Mouse (Mus musculus): ENCODE results near the gene Grin2a. TPM values are rescaled to one million over a fixed set of nuclear protein-coding genes. Genes with fewer than 3 reads are reported as not detected.

Gene Grin2a
- polyA plus RNA-seq (2014; fragmentation: Nextera tagmentation; extraction: Ambion mirVana): 0.33 and 0.44 TPM in 2 replicates

- Histone ChIP-seq H3K36me3 (ENCODE audit: control insufficient read depth, insufficient read depth, low read length) (no peaks in the 10 kb centered on the region), H3K27me3 (ENCODE audit: control insufficient read depth, insufficient read depth, low read length) (peaks cover 45% of the 10 kb centered on the region), H3K9ac (ENCODE audit: low read length) (peak within 1 kb of the TSS; percentile 41), H3K4me3 (ENCODE audit: low read depth, low read length) (peak within 1 kb of the TSS; percentile 35), H3K9me3 (ENCODE audit: control insufficient read depth, low read length) (no peaks in the 10 kb centered on the region), H3K4me1 (ENCODE audit: control insufficient read depth, insufficient read depth, low read length) (peaks cover 20% of the 10 kb centered on the region), H3K4me2 (peak within 1 kb of the TSS; percentile 71), H3K27ac (ENCODE audit: low read depth, low read length) (no peak within 1 kb of the TSS)
- WGBS: under 1% methylated on average over 69 of the region's 69 CpGs
- peak; percentile 25 for ATAC-seq (ENCODE audit: low FRiP score)
- DNase-seq (ENCODE audit: low spot score, missing footprints): peak; percentile 95
Measured at GRCm38 (mm10) chr16:9994951-9995813, at the start of gene Grin2a. Gene Grin2a (minus strand): TSS chr16:9995560.

- Histone ChIP-seq H3K9ac (ENCODE audit: low read length) (no peak overlapping the region), H3K27me3 (ENCODE audit: control insufficient read depth, insufficient read depth, low read length) (no peaks in the 10 kb centered on the region), H3K4me3 (ENCODE audit: low read depth, low read length) (no peak overlapping the region), H3K9me3 (ENCODE audit: control insufficient read depth, low read length) (no peaks in the 10 kb centered on the region), H3K4me2 (no peak overlapping the region), H3K27ac (ENCODE audit: low read depth, low read length) (no peak overlapping the region), H3K36me3 (ENCODE audit: control insufficient read depth, insufficient read depth, low read length) (no peaks in the 10 kb centered on the region), H3K4me1 (ENCODE audit: control insufficient read depth, insufficient read depth, low read length) (no peaks in the 10 kb centered on the region)
- WGBS: 90% methylated on average over 7 of the region's 7 CpGs
- DNase-seq (ENCODE audit: low spot score, missing footprints) (no peak), ATAC-seq (ENCODE audit: low FRiP score) (no peak)
Measured at GRCm38 (mm10) chr16:10035582-10036215, 40.3 kb upstream of the Grin2a start.

- Histone ChIP-seq H3K9ac (ENCODE audit: low read length) (no peak overlapping the region), H3K9me3 (ENCODE audit: control insufficient read depth, low read length) (no peaks in the 10 kb centered on the region), H3K4me1 (ENCODE audit: control insufficient read depth, insufficient read depth, low read length) (no peaks in the 10 kb centered on the region), H3K4me3 (ENCODE audit: low read depth, low read length) (no peak overlapping the region), H3K27ac (ENCODE audit: low read depth, low read length) (no peak overlapping the region), H3K4me2 (no peak overlapping the region), H3K36me3 (ENCODE audit: control insufficient read depth, insufficient read depth, low read length) (no peaks in the 10 kb centered on the region), H3K27me3 (ENCODE audit: control insufficient read depth, insufficient read depth, low read length) (no peaks in the 10 kb centered on the region)
- no peak for DNase-seq (ENCODE audit: low spot score, missing footprints)
- WGBS: 77% methylated on average over 4 of the region's 4 CpGs
- no peak for ATAC-seq (ENCODE audit: low FRiP score)
Measured at GRCm38 (mm10) chr16:10033416-10033979, 38.1 kb upstream of the Grin2a start.

- no peak for ATAC-seq (ENCODE audit: low FRiP score)
- H3K4me1 ChIP-seq (ENCODE audit: control insufficient read depth, insufficient read depth, low read length): no peaks in the 10 kb centered on the region
Measured at GRCm38 (mm10) chr16:10031891-10032290, 36.5 kb upstream of the Grin2a start.

GRCm38 (mm10) chr16:10026741-10027140 lies 31.4 kb upstream of the Grin2a start:
- no peaks in the 10 kb centered on the region for H3K36me3 ChIP-seq (ENCODE audit: control insufficient read depth, insufficient read depth, low read length)
- DNase-seq (ENCODE audit: low spot score, missing footprints) (no peak), ATAC-seq (ENCODE audit: low FRiP score) (no peak)
- H3K9ac ChIP-seq (ENCODE audit: low read length): no peak overlapping the region
- no peak overlapping the region for H3K4me3 ChIP-seq (ENCODE audit: low read depth, low read length)
- H3K27me3 ChIP-seq (ENCODE audit: control insufficient read depth, insufficient read depth, low read length): no peaks in the 10 kb centered on the region
- H3K27ac ChIP-seq (ENCODE audit: low read depth, low read length): no peak overlapping the region
- no peak overlapping the region for H3K4me2 ChIP-seq
- 82% methylated on average over 6 of the region's 6 CpGs for WGBS
- no peaks in the 10 kb centered on the region for H3K4me1 ChIP-seq (ENCODE audit: control insufficient read depth, insufficient read depth, low read length)
- no peaks in the 10 kb centered on the region for H3K9me3 ChIP-seq (ENCODE audit: control insufficient read depth, low read length)

More at GRCm38 (mm10) chr16:10031891-10032290, 36.5 kb upstream of the Grin2a start:
- Histone ChIP-seq H3K4me3 (ENCODE audit: low read depth, low read length) (no peak overlapping the region), H3K27ac (ENCODE audit: low read depth, low read length) (no peak overlapping the region), H3K36me3 (ENCODE audit: control insufficient read depth, insufficient read depth, low read length) (no peaks in the 10 kb centered on the region), H3K9me3 (ENCODE audit: control insufficient read depth, low read length) (no peaks in the 10 kb centered on the region), H3K27me3 (ENCODE audit: control insufficient read depth, insufficient read depth, low read length) (no peaks in the 10 kb centered on the region), H3K9ac (ENCODE audit: low read length) (no peak overlapping the region), H3K4me2 (no peak overlapping the region)
- no peak for DNase-seq (ENCODE audit: low spot score, missing footprints)

- Histone ChIP-seq H3K9ac (ENCODE audit: low read length) (no peak overlapping the region), H3K9me3 (ENCODE audit: control insufficient read depth, low read length) (no peaks in the 10 kb centered on the region; the same call in 1 of the 2 replicates), H3K4me2 (no peak overlapping the region), H3K36me3 (ENCODE audit: control insufficient read depth, insufficient read depth, low read length) (no peaks in the 10 kb centered on the region), H3K27ac (ENCODE audit: low read depth, low read length) (no peak overlapping the region), H3K27me3 (ENCODE audit: control insufficient read depth, insufficient read depth, low read length) (no peaks in the 10 kb centered on the region), H3K4me1 (ENCODE audit: control insufficient read depth, insufficient read depth, low read length) (no peaks in the 10 kb centered on the region), H3K4me3 (ENCODE audit: low read depth, low read length) (no peak overlapping the region)
- ATAC-seq (ENCODE audit: low FRiP score) (no peak), DNase-seq (ENCODE audit: low spot score, missing footprints) (no peak)
- WGBS: 64% methylated on average over 1 of the region's 1 CpGs
Measured at GRCm38 (mm10) chr16:10009743-10010142, 14.4 kb upstream of the Grin2a start.

- Histone ChIP-seq H3K9ac (ENCODE audit: low read length) (no peak overlapping the region), H3K36me3 (ENCODE audit: control insufficient read depth, insufficient read depth, low read length) (no peaks in the 10 kb centered on the region), H3K9me3 (ENCODE audit: control insufficient read depth, low read length) (no peaks in the 10 kb centered on the region), H3K27me3 (ENCODE audit: control insufficient read depth, insufficient read depth, low read length) (no peaks in the 10 kb centered on the region), H3K4me3 (ENCODE audit: low read depth, low read length) (no peak overlapping the region), H3K4me2 (no peak overlapping the region), H3K4me1 (ENCODE audit: control insufficient read depth, insufficient read depth, low read length) (no peaks in the 10 kb centered on the region), H3K27ac (ENCODE audit: low read depth, low read length) (no peak overlapping the region)
- 83% methylated on average over 5 of the region's 5 CpGs for WGBS
- DNase-seq (ENCODE audit: low spot score, missing footprints) (no peak), ATAC-seq (ENCODE audit: low FRiP score) (no peak)
Measured at GRCm38 (mm10) chr16:10005606-10006005, 10.2 kb upstream of the Grin2a start.

GRCm38 (mm10) chr16:10004096-10004495 lies 8.7 kb upstream of the Grin2a start:
- Histone ChIP-seq H3K36me3 (ENCODE audit: control insufficient read depth, insufficient read depth, low read length) (no peaks in the 10 kb centered on the region), H3K4me2 (no peak overlapping the region), H3K9ac (ENCODE audit: low read length) (no peak overlapping the region), H3K27ac (ENCODE audit: low read depth, low read length) (no peak overlapping the region), H3K4me3 (ENCODE audit: low read depth, low read length) (no peak overlapping the region), H3K4me1 (ENCODE audit: control insufficient read depth, insufficient read depth, low read length) (no peaks in the 10 kb centered on the region), H3K27me3 (ENCODE audit: control insufficient read depth, insufficient read depth, low read length) (no peaks in the 10 kb centered on the region), H3K9me3 (ENCODE audit: control insufficient read depth, low read length) (no peaks in the 10 kb centered on the region)
- WGBS: 86% methylated on average over 4 of the region's 4 CpGs
- no peak for DNase-seq (ENCODE audit: low spot score, missing footprints)
- ATAC-seq (ENCODE audit: low FRiP score): no peak

- no peak for DNase-seq (ENCODE audit: low spot score, missing footprints)
- Histone ChIP-seq H3K36me3 (ENCODE audit: control insufficient read depth, insufficient read depth, low read length) (no peaks in the 10 kb centered on the region), H3K9ac (ENCODE audit: low read length) (no peak overlapping the region), H3K4me2 (no peak overlapping the region), H3K4me1 (ENCODE audit: control insufficient read depth, insufficient read depth, low read length) (no peaks in the 10 kb centered on the region), H3K9me3 (ENCODE audit: control insufficient read depth, low read length) (no peaks in the 10 kb centered on the region), H3K4me3 (ENCODE audit: low read depth, low read length) (no peak overlapping the region), H3K27ac (ENCODE audit: low read depth, low read length) (no peak overlapping the region), H3K27me3 (ENCODE audit: control insufficient read depth, insufficient read depth, low read length) (no peaks in the 10 kb centered on the region)
- WGBS: 68% methylated on average over 1 of the region's 1 CpGs
- ATAC-seq (ENCODE audit: low FRiP score): no peak
Measured at GRCm38 (mm10) chr16:10003001-10003400, 7.6 kb upstream of the Grin2a start.
